Mouse (Mus musculus): ENCODE results near the gene Elmo1. TPM values are rescaled to one million over a fixed set of nuclear protein-coding genes. Genes with fewer than 3 reads are reported as not detected.

Elmo1 gene
- polyA plus RNA-seq, 1 experiment = 56.1 TPM

GRCm38 (mm10) chr13:20494047-20494739, 403.8 kb downstream of the Elmo1 start:
- H3K27ac ChIP-seq (ENCODE audit: insufficient read depth, low read length) = peak overlapping the region; percentile 9; the same call in 1 of the 2 replicates

GRCm38 (mm10) chr13:20501923-20502322, 411.5 kb downstream of the Elmo1 start:
- H3K4me1 ChIP-seq (ENCODE audit: control insufficient read depth, insufficient read depth, low read length) = peaks cover 1% of the 10 kb centered on the region; the same call in 1 of the 2 replicates
- H3K27ac ChIP-seq (ENCODE audit: insufficient read depth, low read length) = no peak overlapping the region
- no peak for TF ChIP-seq CTCF (IDR thresholded peaks at IDR 0.05; ENCODE audit: extremely low read depth, insufficient read depth, low read length)
- no peak for TF ChIP-seq POLR2A (IDR thresholded peaks at IDR 0.05; ENCODE audit: extremely low read depth, insufficient read depth, low read length)
- no peak overlapping the region for H3K4me3 ChIP-seq (ENCODE audit: insufficient read depth, low read length)

More at GRCm38 (mm10) chr13:20494047-20494739, 403.8 kb downstream of the Elmo1 start:
- Histone ChIP-seq H3K4me3 (ENCODE audit: insufficient read depth, low read length) (no peak overlapping the region), H3K4me1 (ENCODE audit: control insufficient read depth, insufficient read depth, low read length) (peaks cover 6% of the 10 kb centered on the region)
- no peak for TF ChIP-seq POLR2A (IDR thresholded peaks at IDR 0.05; ENCODE audit: extremely low read depth, insufficient read depth, low read length)
- TF ChIP-seq CTCF (IDR thresholded peaks at IDR 0.05; ENCODE audit: extremely low read depth, insufficient read depth, low read length) = no peak

GRCm38 (mm10) chr13:20503371-20503770, 413.0 kb downstream of the Elmo1 start:
- no peak for TF ChIP-seq CTCF (IDR thresholded peaks at IDR 0.05; ENCODE audit: extremely low read depth, insufficient read depth, low read length)
- no peak for TF ChIP-seq POLR2A (IDR thresholded peaks at IDR 0.05; ENCODE audit: extremely low read depth, insufficient read depth, low read length)
- H3K27ac ChIP-seq (ENCODE audit: insufficient read depth, low read length) = no peak overlapping the region
- H3K4me1 ChIP-seq (ENCODE audit: control insufficient read depth, insufficient read depth, low read length) = peaks cover 1% of the 10 kb centered on the region; the same call in 1 of the 2 replicates
- no peak overlapping the region for H3K4me3 ChIP-seq (ENCODE audit: insufficient read depth, low read length)

- Histone ChIP-seq H3K4me1 (ENCODE audit: control insufficient read depth, insufficient read depth, low read length) (peaks cover 2% of the 10 kb centered on the region; the same call in 1 of the 2 replicates), H3K4me3 (ENCODE audit: insufficient read depth, low read length) (no peak overlapping the region)
- TF ChIP-seq CTCF (IDR thresholded peaks at IDR 0.05; ENCODE audit: extremely low read depth, insufficient read depth, low read length) (no peak), POLR2A (IDR thresholded peaks at IDR 0.05; ENCODE audit: extremely low read depth, insufficient read depth, low read length) (no peak)
These were observed 417.2 kb downstream of the Elmo1 start for GRCm38 (mm10) chr13:20507381-20508129.

GRCm38 (mm10) chr13:20511026-20511425, 420.6 kb downstream of the Elmo1 start:
- H3K4me3 ChIP-seq (ENCODE audit: insufficient read depth, low read length) = no peak overlapping the region
- H3K27ac ChIP-seq (ENCODE audit: insufficient read depth, low read length) = no peak overlapping the region
- 0 out of 2 replicates have a peak, but pooled peaks cover 2% of the 10 kb centered on the region for H3K4me1 ChIP-seq (ENCODE audit: control insufficient read depth, insufficient read depth, low read length)
- TF ChIP-seq POLR2A (IDR thresholded peaks at IDR 0.05; ENCODE audit: extremely low read depth, insufficient read depth, low read length) = no peak
- TF ChIP-seq CTCF (IDR thresholded peaks at IDR 0.05; ENCODE audit: extremely low read depth, insufficient read depth, low read length) = no peak

More at GRCm38 (mm10) chr13:20507381-20508129, 417.2 kb downstream of the Elmo1 start:
- H3K27ac ChIP-seq (ENCODE audit: insufficient read depth, low read length) = no peak overlapping the region

- no peak for TF ChIP-seq POLR2A (IDR thresholded peaks at IDR 0.05; ENCODE audit: extremely low read depth, insufficient read depth, low read length)
- no peak for TF ChIP-seq CTCF (IDR thresholded peaks at IDR 0.05; ENCODE audit: extremely low read depth, insufficient read depth, low read length)
- H3K27ac ChIP-seq (ENCODE audit: insufficient read depth, low read length) = no peak overlapping the region
- H3K4me1 ChIP-seq (ENCODE audit: control insufficient read depth, insufficient read depth, low read length) = 0 out of 2 replicates have a peak, but pooled peaks cover 2% of the 10 kb centered on the region
- no peak overlapping the region for H3K4me3 ChIP-seq (ENCODE audit: insufficient read depth, low read length)
These were observed 422.2 kb downstream of the Elmo1 start for GRCm38 (mm10) chr13:20512317-20513240.

GRCm38 (mm10) chr13:20514721-20515120, 424.3 kb downstream of the Elmo1 start:
- Histone ChIP-seq H3K27ac (ENCODE audit: insufficient read depth, low read length) (no peak overlapping the region), H3K4me1 (ENCODE audit: control insufficient read depth, insufficient read depth, low read length) (0 out of 2 replicates have a peak, but pooled peaks cover 2% of the 10 kb centered on the region), H3K4me3 (ENCODE audit: insufficient read depth, low read length) (no peak overlapping the region)
- TF ChIP-seq POLR2A (IDR thresholded peaks at IDR 0.05; ENCODE audit: extremely low read depth, insufficient read depth, low read length) (no peak), CTCF (IDR thresholded peaks at IDR 0.05; ENCODE audit: extremely low read depth, insufficient read depth, low read length) (no peak)

GRCm38 (mm10) chr13:20516096-20516495, 425.7 kb downstream of the Elmo1 start:
- H3K27ac ChIP-seq (ENCODE audit: insufficient read depth, low read length) = no peak overlapping the region
- no peak overlapping the region for H3K4me3 ChIP-seq (ENCODE audit: insufficient read depth, low read length)
- TF ChIP-seq POLR2A (IDR thresholded peaks at IDR 0.05; ENCODE audit: extremely low read depth, insufficient read depth, low read length) = no peak
- TF ChIP-seq CTCF (IDR thresholded peaks at IDR 0.05; ENCODE audit: extremely low read depth, insufficient read depth, low read length) = no peak
- 0 out of 2 replicates have a peak, but pooled peaks cover 2% of the 10 kb centered on the region for H3K4me1 ChIP-seq (ENCODE audit: control insufficient read depth, insufficient read depth, low read length)

- TF ChIP-seq POLR2A (IDR thresholded peaks at IDR 0.05; ENCODE audit: extremely low read depth, insufficient read depth, low read length) (no peak), CTCF (IDR thresholded peaks at IDR 0.05; ENCODE audit: extremely low read depth, insufficient read depth, low read length) (no peak)
- Histone ChIP-seq H3K4me1 (ENCODE audit: control insufficient read depth, insufficient read depth, low read length) (no peaks in the 10 kb centered on the region), H3K27ac (ENCODE audit: insufficient read depth, low read length) (no peak overlapping the region), H3K4me3 (ENCODE audit: insufficient read depth, low read length) (no peak overlapping the region)
These were observed 427.3 kb downstream of the Elmo1 start for GRCm38 (mm10) chr13:20517702-20518101.

Measured in cortical plate, adult 2 months (tissue).